Mouse (Mus musculus) neural tube, embryonic 15.5 days (tissue): ENCODE results near the gene Sdk1. TPM values are rescaled to one million over a fixed set of nuclear protein-coding genes. Genes with fewer than 3 reads are reported as not detected.

Source experiments
- ATAC-seq: fragments of 200-750 bp; cut with Nextera tagmentation; 2 replicates; pipeline ENCODE4 v1.8.0; 2017; ENCODE audit warnings: mild to moderate bottlenecking, moderate TSS enrichment, moderate library complexity; ENCODE audit not compliant: low FRiP score
- H3K27ac ChIP-seq: fragments of 300-500 bp; sonication (generic); replicated peaks from 2 replicates; pipeline ENCODE4 v1.5.1; 2015; ENCODE audit warnings: mild to moderate bottlenecking, inconsistent platforms
- H3K27me3 ChIP-seq: fragments of 300-500 bp; sonication (generic); replicated peaks from 2 replicates; pipeline ENCODE4 v1.6.1; 2015; ENCODE audit warnings: inconsistent platforms
- H3K36me3 ChIP-seq: fragments of 300-500 bp; sonication (generic); 2 replicates; pipeline ENCODE4 v1.6.1; 2015; ENCODE audit warnings: inconsistent platforms
- H3K4me1 ChIP-seq: fragments of 300-500 bp; sonication (generic); 2 replicates; pipeline ENCODE4 v1.6.1; 2015; ENCODE audit warnings: inconsistent platforms
- H3K4me2 ChIP-seq: fragments of 300-500 bp; sonication (generic); 2 replicates; pipeline ENCODE4 v1.6.1; 2015; ENCODE audit warnings: inconsistent platforms, mild to moderate bottlenecking, moderate library complexity
- H3K4me3 ChIP-seq: fragments of 300-500 bp; sonication (generic); replicated peaks from 2 replicates; pipeline ENCODE4 v1.5.1; 2015; ENCODE audit warnings: mild to moderate bottlenecking, inconsistent platforms
- H3K9ac ChIP-seq: fragments of 300-500 bp; sonication (generic); replicated peaks from 2 replicates; pipeline ENCODE4 v1.6.1; 2015; ENCODE audit warnings: mild to moderate bottlenecking, inconsistent platforms
- H3K9me3 ChIP-seq: fragments of 300-500 bp; sonication (generic); replicated peaks from 2 replicates; pipeline ENCODE4 v1.6.1; 2016; ENCODE audit warnings: inconsistent platforms
- WGBS: fragments of 180-500 bp; shearing (Covaris S2); methylation state at CpG from one replicate; pipeline ENCODE4 v1.1.7; 2015; ENCODE audit warnings: mixed read lengths; 5-methylcytosine and 5-hydroxymethylcytosine counted together
- polyA plus RNA-seq: library from polyadenylated mRNA; unstranded; fragments of >200 nt; fragmentation: Nextera tagmentation; extraction: Ambion mirVana; gene quantifications from 2 replicates; pipeline ENCODE4 v1.2.1, GENCODE M21; 2015

Gene Sdk1
- polyA plus RNA-seq, 1 experiment from 2014 or later, result 2.7 TPM

DNA sequence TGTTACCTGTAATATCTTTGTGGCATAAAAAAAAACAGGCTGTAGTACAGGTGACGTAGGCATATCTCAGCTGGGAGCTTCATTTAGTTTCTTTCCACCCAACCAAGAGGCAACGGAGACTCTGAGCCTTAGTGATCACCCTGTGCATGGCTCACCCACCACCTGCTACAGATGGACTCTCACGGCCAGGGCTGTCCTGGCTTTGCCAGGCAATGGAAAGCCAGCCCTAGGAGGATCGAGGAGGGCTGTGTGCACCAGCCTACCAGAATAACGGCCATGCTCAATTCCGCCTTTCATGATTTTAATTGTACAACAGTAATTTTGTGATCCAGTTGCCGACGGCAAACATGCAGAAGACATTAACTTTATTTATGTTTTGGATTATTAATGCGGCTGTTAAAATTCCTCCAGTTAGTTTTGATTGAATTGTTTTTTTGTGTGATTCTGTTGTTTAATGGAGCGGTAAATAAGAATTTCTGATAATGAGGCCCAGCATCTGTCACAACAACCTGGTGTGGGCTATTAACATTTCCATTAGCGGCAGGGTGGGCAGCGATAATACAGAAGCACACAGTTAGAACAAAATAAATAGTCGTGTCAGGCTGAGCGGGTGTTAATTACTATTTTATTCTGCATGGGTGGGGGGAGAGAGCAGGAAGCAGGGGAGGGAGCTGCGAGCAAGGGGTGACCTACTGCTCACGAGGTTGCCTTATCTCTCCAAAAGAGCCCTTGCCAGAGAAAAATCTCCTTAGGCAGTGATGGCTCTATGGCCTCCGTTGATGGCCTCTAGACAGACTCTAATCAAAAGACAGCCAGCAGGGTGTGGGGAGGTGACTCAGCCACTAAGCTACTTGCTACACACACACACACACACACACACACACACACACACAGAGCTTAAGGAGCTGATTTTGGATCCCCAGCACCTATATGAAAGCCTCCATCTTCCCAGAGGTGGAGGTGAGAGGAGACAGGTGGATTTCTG lies 915.9 kb downstream of the Sdk1 start:
- no peak for ATAC-seq
- WGBS, result 29% methylated on average over 17 of the region's 17 CpGs
- peak overlapping the region; percentile 41; the same call in 1 of the 2 replicates for H3K27ac ChIP-seq

DNA sequence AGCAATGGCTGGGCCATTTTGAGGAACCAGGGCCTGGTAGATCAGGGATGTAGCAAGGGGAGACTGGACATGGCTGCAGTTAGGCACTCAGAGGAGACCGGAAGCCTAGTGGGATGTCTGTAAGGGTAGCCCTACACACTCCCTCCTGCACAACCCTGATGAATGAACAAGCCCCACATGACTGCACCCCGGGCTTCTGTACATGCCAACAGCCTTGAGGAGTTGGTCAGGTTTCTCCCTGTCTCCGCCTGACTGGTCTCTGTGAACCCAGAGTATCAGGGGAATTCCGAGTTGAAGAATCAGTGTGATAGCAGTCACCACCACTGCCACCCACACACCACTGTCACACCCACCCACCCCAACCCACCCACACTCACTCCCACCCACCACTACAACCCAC lies 922.2 kb downstream of the Sdk1 start:
- 91% methylated on average over 4 of the region's 4 CpGs for WGBS
- Histone ChIP-seq H3K27me3 (0 out of 2 replicates have a peak, but pooled peaks cover 7% of the 10 kb centered on the region), H3K36me3 (no peaks in the 10 kb centered on the region), H3K4me3 (no peak overlapping the region), H3K9ac (no peak overlapping the region), H3K9me3 (no peaks in the 10 kb centered on the region), H3K4me1 (no peaks in the 10 kb centered on the region), H3K4me2 (no peak overlapping the region), H3K27ac (no peak overlapping the region)
- no peak for ATAC-seq

More for the DNA sequence above, 915.9 kb downstream of the Sdk1 start:
- Histone ChIP-seq H3K4me2 (no peak overlapping the region), H3K9ac (no peak overlapping the region), H3K36me3 (no peaks in the 10 kb centered on the region), H3K27me3 (no peaks in the 10 kb centered on the region), H3K4me1 (peaks cover 9% of the 10 kb centered on the region), H3K4me3 (no peak overlapping the region), H3K9me3 (no peaks in the 10 kb centered on the region)

DNA sequence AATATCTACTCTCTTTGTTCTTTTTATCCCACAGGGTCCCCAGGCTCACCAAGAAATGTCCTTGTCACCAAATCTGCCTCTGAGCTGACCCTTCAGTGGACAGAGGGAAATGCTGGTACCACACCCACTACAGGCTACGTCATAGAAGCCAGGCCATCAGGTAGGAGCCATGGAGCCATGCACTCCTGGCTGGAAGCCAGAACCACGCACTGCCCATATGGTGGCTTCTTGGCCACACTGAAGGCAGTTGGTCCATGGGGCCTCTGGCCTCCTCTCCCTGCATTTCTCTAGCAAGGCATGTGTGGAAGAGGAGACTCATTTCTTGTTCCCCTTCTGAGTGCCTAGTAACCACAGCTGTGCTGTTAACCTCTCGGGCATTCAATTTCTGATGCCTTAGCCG lies 932.3 kb downstream of the Sdk1 start:
- Histone ChIP-seq H3K36me3 (no peaks in the 10 kb centered on the region), H3K27ac (no peak overlapping the region), H3K4me3 (no peak overlapping the region), H3K4me2 (no peak overlapping the region), H3K9ac (no peak overlapping the region), H3K9me3 (no peaks in the 10 kb centered on the region), H3K4me1 (peaks cover 18% of the 10 kb centered on the region), H3K27me3 (no peaks in the 10 kb centered on the region)
- 67% methylated on average over 4 of the region's 4 CpGs for WGBS
- ATAC-seq, result no peak

DNA sequence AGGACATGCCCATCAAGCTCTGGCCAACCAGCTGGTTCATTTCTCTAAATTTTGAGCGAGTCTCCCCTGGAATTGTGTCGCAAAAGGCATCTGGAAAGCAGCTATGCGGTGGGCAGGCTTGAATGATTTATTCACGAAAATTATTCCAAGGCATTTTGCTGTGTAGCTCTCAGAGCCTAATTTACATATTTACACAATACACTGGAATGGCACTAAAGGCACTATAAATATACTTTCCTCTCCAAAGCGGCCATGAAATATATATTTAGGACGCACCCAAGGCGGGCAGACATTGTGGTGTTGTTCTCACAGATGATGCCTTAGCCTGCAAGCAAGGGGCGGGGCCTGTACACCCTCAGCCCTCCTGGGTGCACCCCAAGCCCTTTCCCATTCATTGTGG lies 936.9 kb downstream of the Sdk1 start:
- Histone ChIP-seq H3K36me3 (no peaks in the 10 kb centered on the region), H3K27ac (peak overlapping the region; percentile 71), H3K4me1 (peaks cover 35% of the 10 kb centered on the region), H3K4me2 (no peak overlapping the region), H3K9me3 (no peaks in the 10 kb centered on the region), H3K9ac (no peak overlapping the region), H3K27me3 (peaks cover 7% of the 10 kb centered on the region; the same call in 1 of the 2 replicates), H3K4me3 (no peak overlapping the region)
- WGBS, result 25% methylated on average over 8 of the region's 8 CpGs
- ATAC-seq, result peak; percentile 38; the same call in 1 of the 2 replicates

DNA sequence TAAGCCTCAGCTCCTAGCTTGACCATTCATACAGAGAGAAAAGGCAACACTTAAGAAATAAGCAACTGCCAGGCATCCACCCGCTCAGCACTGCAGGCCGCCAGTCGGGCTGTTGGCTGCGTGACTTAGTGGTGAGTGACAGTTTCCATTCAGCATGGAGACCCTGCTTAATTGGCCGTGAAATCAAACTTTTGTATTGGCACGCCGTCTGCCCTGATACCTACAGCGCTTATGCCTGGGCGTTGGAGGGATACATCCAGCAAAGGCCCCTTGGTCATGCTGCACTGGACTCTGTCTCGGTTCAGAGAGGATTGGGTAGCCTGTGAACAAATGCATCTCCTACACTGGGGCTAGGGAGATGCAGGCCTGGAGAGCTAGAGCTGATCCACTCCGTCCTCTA lies 938.0 kb downstream of the Sdk1 start:
- Histone ChIP-seq H3K4me2 (no peak overlapping the region), H3K27me3 (peaks cover 13% of the 10 kb centered on the region; the same call in 1 of the 2 replicates), H3K4me1 (peaks cover 35% of the 10 kb centered on the region), H3K4me3 (no peak overlapping the region), H3K27ac (peak overlapping the region; percentile 33; the same call in 1 of the 2 replicates), H3K36me3 (no peaks in the 10 kb centered on the region), H3K9me3 (no peaks in the 10 kb centered on the region), H3K9ac (no peak overlapping the region)
- no peak for ATAC-seq
- WGBS, result 20% methylated on average over 11 of the region's 11 CpGs

DNA sequence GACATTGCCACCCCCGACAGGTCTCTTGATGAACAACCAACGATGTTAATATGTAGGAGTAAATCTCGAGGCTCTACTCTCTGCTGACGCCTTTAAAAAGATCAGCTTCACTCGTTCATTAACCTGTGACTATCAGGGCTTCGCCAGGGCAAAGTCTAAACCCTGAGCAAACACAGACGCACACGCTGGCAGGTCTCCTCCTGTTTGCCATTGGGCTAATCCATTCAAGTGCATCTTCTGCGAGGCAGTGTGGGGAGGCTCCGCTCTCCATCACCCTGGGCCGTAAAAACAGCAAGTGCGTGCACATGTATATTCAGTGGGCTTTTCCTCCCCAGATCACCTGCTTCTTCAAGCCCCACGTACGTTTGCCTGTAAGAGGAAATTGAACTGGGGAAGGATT lies 940.6 kb downstream of the Sdk1 start:
- H3K27ac ChIP-seq, result no peak overlapping the region
- 49% methylated on average over 14 of the region's 14 CpGs for WGBS
- ATAC-seq, result no peak

DNA sequence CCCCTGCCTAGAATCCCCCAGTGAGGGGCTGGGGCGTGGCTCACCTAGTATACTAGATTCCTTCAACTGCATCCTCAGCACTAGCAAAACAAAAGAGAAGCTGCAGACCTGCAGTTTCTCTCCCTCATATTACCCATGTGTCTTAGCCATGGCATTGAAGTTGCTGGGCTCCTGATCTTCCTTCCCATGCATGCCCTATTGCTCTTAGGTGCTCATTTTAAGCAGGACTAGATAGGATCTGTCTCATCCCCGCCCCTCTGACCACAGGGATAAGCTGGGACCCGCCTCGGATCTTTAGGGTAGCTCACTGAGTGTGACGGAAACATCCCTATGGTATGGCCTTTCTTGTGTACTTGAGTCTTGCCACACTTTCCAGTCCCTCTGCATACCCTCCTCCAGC lies 947.5 kb downstream of the Sdk1 start:
- Histone ChIP-seq H3K4me3 (no peak overlapping the region), H3K36me3 (no peaks in the 10 kb centered on the region), H3K9me3 (no peaks in the 10 kb centered on the region), H3K27ac (no peak overlapping the region), H3K4me2 (no peak overlapping the region), H3K4me1 (peaks cover 13% of the 10 kb centered on the region), H3K9ac (no peak overlapping the region), H3K27me3 (no peaks in the 10 kb centered on the region)
- no peak for ATAC-seq
- 85% methylated on average over 5 of the region's 5 CpGs for WGBS

More for the DNA sequence above, 940.6 kb downstream of the Sdk1 start:
- peaks cover 45% of the 10 kb centered on the region for H3K4me1 ChIP-seq
- no peak overlapping the region for H3K4me2 ChIP-seq
- no peaks in the 10 kb centered on the region for H3K36me3 ChIP-seq
- no peak overlapping the region for H3K4me3 ChIP-seq
- H3K9ac ChIP-seq, result no peak overlapping the region
- H3K27me3 ChIP-seq, result peaks cover 13% of the 10 kb centered on the region; the same call in 1 of the 2 replicates
- no peaks in the 10 kb centered on the region for H3K9me3 ChIP-seq

DNA sequence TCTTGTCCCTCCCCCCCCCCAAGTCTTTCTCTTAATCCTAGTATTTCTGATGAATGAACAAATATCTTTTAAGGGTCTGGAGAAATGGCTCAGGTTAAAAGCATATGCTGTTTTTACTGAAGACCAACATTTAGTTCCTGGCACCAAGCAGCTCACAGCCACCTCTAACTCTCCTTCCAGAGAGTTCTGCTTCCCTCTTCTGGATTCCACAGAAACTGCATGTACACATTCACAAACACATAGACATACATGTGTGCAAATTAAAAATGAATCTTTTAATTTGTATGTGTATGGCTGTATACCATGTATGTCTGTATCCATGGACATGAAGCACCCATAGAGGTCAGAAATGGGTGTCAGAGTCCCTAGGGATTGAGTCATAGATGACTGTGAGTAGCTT lies 968.6 kb downstream of the Sdk1 start:
- Histone ChIP-seq H3K9ac (no peak overlapping the region), H3K9me3 (no peaks in the 10 kb centered on the region), H3K27ac (no peak overlapping the region), H3K4me3 (no peak overlapping the region), H3K36me3 (no peaks in the 10 kb centered on the region), H3K27me3 (no peaks in the 10 kb centered on the region), H3K4me2 (no peak overlapping the region), H3K4me1 (no peaks in the 10 kb centered on the region)
- no peak for ATAC-seq

DNA sequence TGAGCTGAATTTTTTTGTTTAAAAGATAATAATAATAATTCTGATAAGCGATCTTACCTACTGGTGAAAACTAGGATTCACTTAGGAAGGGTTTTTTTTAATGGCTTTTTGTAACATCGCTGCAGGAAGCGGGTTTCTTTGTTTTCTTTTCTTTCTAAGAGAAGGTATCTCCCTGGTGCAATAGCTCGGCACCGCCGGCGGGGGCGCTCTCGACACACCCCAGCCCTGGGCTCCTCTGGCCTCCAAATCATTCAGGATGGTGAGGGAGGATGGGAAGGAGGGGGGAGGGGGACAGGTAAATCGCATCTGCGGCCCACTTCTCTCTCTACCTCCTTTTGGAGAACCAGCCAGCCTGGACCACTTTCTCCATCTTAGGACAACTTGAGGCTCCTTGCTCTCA lies 971.0 kb downstream of the Sdk1 start:
- no peak overlapping the region for H3K4me3 ChIP-seq
- no peaks in the 10 kb centered on the region for H3K27me3 ChIP-seq
- no peaks in the 10 kb centered on the region for H3K9me3 ChIP-seq
- H3K9ac ChIP-seq, result no peak overlapping the region
- no peak overlapping the region for H3K27ac ChIP-seq
- H3K4me2 ChIP-seq, result no peak overlapping the region
- ATAC-seq, result no peak
- H3K36me3 ChIP-seq, result no peaks in the 10 kb centered on the region
- peaks cover 13% of the 10 kb centered on the region for H3K4me1 ChIP-seq
- 64% methylated on average over 11 of the region's 11 CpGs for WGBS

DNA sequence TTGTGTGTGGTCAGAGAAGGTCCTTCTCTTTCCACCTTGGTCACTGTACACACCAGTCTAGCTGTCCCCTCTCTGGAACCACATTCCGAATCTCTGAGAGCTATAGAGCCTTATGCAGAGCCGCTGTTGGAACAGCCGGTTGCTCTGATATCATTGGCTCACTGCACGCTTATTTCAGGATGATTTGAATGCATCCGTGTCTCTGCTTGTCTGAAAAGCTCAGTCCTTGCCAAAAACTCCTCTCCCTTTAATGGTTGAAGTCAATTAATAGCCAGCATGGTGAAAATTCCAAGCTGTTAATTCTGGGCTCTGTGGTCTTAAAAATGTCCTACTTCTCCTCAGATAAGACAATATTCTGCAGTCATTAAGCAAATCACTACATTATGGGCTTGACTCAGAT lies 974.7 kb downstream of the Sdk1 start:
- 0 out of 2 replicates have a peak, but pooled peaks cover 3% of the 10 kb centered on the region for H3K9me3 ChIP-seq

DNA sequence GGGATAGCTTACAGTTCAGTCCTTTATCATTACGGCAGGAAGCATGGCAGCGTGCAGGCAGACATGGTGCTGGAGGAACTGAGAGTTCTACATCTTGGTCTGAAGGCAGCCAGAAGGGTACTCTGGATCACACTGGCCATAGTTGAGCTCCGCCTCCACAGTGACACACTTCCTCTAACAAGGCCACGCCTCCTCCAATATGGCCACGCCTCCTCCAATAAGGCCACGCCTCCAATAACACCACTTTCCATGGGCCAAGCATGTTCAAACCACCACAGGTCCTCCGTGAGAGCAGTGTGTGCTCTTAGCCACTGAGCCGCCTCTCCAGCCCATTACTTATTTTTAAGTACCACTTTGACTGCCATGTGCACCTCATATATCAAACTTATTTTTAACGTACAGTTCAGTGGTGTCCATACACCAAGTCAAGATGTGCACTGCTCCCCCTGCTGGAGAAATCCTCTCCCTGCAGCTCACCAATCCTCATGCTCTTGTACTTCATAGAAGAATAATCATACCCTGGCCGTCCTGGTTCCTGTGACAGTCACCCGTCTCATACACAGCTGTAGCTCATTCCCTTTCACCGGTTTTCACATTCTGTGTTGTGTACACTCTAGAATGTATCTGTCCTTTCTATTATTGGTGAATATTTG lies 979.7 kb downstream of the Sdk1 start:
- no peak overlapping the region for H3K9ac ChIP-seq
- 92% methylated on average over 12 of the region's 12 CpGs for WGBS
- ATAC-seq, result no peak
- H3K27ac ChIP-seq, result no peak overlapping the region
- no peak overlapping the region for H3K4me2 ChIP-seq
- H3K4me1 ChIP-seq, result peaks cover 7% of the 10 kb centered on the region; the same call in 1 of the 2 replicates
- no peaks in the 10 kb centered on the region for H3K27me3 ChIP-seq
- 0 out of 2 replicates have a peak, but pooled peaks cover 4% of the 10 kb centered on the region for H3K9me3 ChIP-seq
- H3K36me3 ChIP-seq, result no peaks in the 10 kb centered on the region
- no peak overlapping the region for H3K4me3 ChIP-seq

More for the DNA sequence above, 974.7 kb downstream of the Sdk1 start:
- ATAC-seq, result no peak; the same call in 1 of the 2 replicates
- Histone ChIP-seq H3K4me2 (no peak overlapping the region), H3K27ac (0 out of 2 replicates have a peak overlapping the region, but pooled peaks have one; percentile 6), H3K4me3 (no peak overlapping the region), H3K36me3 (no peaks in the 10 kb centered on the region), H3K27me3 (no peaks in the 10 kb centered on the region), H3K9ac (no peak overlapping the region), H3K4me1 (peaks cover 13% of the 10 kb centered on the region)
- 44% methylated on average over 5 of the region's 5 CpGs for WGBS
